Mouse (Mus musculus) C3H10T1/2 (cell line): ENCODE data around the gene Ptprf. TPM values are rescaled to one million over a fixed set of nuclear protein-coding genes. Genes with fewer than 3 reads are reported as not detected.

Experiments
- polyA plus RNA-seq, 2 experiments: library from polyadenylated mRNA; unstranded; fragments of >200 nt; fragmentation: generic; extraction: Trizol; gene quantifications; one replicate each; pipeline ENCODE4 v1.2.1; 2012; ENCODE audit warnings: missing spikeins in 2 of 2

Ptprf gene
- 10 to 100 TPM in 1 of 2 experiments, 1 to 10 TPM in 1; 3.6 to 30.0 TPM for polyA plus RNA-seq

DNA sequence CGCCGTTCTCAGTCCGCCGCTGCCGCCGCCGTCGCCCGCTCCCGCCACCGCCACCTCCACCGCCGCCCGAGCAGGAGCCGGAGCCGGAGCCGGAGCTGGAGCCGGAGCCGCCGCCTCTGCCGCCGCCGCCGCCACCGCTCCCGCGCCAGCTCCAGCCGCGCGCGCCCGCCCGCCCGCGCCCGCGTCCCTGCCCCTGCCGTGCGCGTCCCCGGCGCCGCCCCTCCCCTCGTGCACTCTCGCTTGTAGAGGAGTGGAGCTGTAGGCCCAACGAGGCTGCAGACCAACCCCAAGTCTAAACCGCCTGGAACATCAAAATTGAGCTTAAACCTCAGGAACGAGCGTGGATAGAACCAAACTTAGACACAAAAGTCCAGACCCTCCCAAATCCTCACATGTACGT is at the start of gene Ptprf:
Ptprf (minus strand) TSS at position 175 of the 400 bp plus-strand sequence.

GRCm38 (mm10) chr4:118179467-118180300 is 111.5 kb downstream of the Ptprf start, which contains the start of gene Kdm4a:
TSS of gene Kdm4a (minus strand) at chr4:118180043.

Other genes starting within 250 kb of the Ptprf start
- 10 to 100 TPM; 21.9 to 26.5 TPM for gene St3gal3, start 156.5 kb downstream of the Ptprf start, polyA plus RNA-seq
- 10 to 100 TPM in 1 of 2 experiments, 1 to 10 TPM in 1; 6.6 to 50.0 TPM for gene Kdm4a, start 111.4 kb downstream of the Ptprf start, polyA plus RNA-seq
- gene Szt2, start 117.9 kb upstream of the Ptprf start, polyA plus RNA-seq, result 10 to 100 TPM in 1 of 2 experiments, 1 to 10 TPM in 1; 2.4 to 11.3 TPM
- 10 to 100 TPM; 34.6 to 47.2 TPM for gene Med8, start 117.9 kb upstream of the Ptprf start, polyA plus RNA-seq
- 100 to 1,000 TPM in 1 of 2 experiments, 10 to 100 TPM in 1; 92.6 to 116 TPM for gene Elovl1, start 136.7 kb upstream of the Ptprf start, polyA plus RNA-seq
- 100 to 1,000 TPM; 129 to 220 TPM for gene Cdc20, start 145.9 kb upstream of the Ptprf start, polyA plus RNA-seq
- not detected for gene Mpl, start 166.1 kb upstream of the Ptprf start, polyA plus RNA-seq
- gene Tie1, start 198.7 kb upstream of the Ptprf start, polyA plus RNA-seq, result not detected
- gene 2610528J11Rik, start 235.6 kb upstream of the Ptprf start, polyA plus RNA-seq, result not detected